Mouse (Mus musculus) ES-E14 (cell line): ENCODE data around the gene Cdc42.

ENCODE experiments used
- CHD2 ChIP-seq: IDR thresholded peaks from 2 replicates; pipeline ENCODE4 v1.6.1; 2014; ENCODE audit warnings: mild to moderate bottlenecking, low read depth, low read length, inconsistent platforms
- HCFC1 ChIP-seq: IDR thresholded peaks from 2 replicates; pipeline ENCODE4 v1.6.1; 2012; ENCODE audit warnings: low read length, inconsistent platforms, borderline replicate concordance; ENCODE audit not compliant: insufficient read depth
- ZC3H11A ChIP-seq: IDR thresholded peaks from 2 replicates; pipeline ENCODE4 v1.6.1; 2012; ENCODE audit warnings: low read depth, mild to moderate bottlenecking, inconsistent platforms, low read length, borderline replicate concordance

DNA sequence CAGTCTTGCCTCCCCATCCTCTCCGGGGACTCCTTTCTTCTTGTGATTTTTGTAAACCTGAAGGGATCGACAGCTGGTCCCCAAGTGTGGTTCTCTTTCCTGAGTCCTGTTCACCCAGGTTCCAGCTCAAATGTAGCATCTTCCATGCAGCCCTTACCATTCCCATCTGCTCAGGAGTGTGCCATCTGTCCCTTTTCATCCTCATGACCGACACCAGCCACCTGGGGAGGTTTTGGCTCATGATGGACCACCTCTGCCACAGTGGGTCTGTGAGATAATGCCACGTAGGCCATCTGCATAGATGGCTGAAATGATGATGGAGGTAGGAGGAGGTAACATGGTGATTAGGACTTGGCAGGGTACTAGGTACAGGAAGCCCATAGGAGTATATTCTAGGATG lies 32.7 kb upstream of the Cdc42 start:
- TF ChIP-seq ZC3H11A (no peak), CHD2 (no peak), HCFC1 (no peak)
